Mouse (Mus musculus): ENCODE results near the gene Mtmr4. TPM values are rescaled to one million over a fixed set of nuclear protein-coding genes. Genes with fewer than 3 reads are reported as not detected.
A peak's percentile ranks its signal among the peaks of the same experiment; 100 is the strongest.

The Mtmr4 gene
- total and polyA plus RNA-seq, 3 experiments: 29.4 to 32.9 (median 29.5) TPM

- Histone ChIP-seq H3K4me2 (ENCODE audit: insufficient read depth, low read depth, poor library complexity, severe bottlenecking) (no peak overlapping the region), H3K9me3 (replicated peaks; ENCODE audit: low read length) (no peaks in the 10 kb centered on the region), H3K36me3 (replicated peaks in 1 of 2; ENCODE audit: control insufficient read depth in 1 of 2, insufficient read depth in 1 of 2, low read length in 1 of 2) (no peaks in the 10 kb centered on the region), H3K4me3 (replicated peaks in 1 of 3; ENCODE audit: low read depth in 2 of 3, low read length in 2 of 3, poor library complexity in 1 of 3) (no peak overlapping the region), H3K9ac (ENCODE audit: insufficient read depth, low read depth) (0 out of 2 replicates have a peak overlapping the region, but pooled peaks have one; percentile 1), H3K27ac (ENCODE audit: insufficient read depth, low read depth) (no peak overlapping the region), H3K79me2 (replicated peaks; ENCODE audit: control insufficient read depth, extremely low read depth, insufficient read depth, poor library complexity, severe bottlenecking) (no peaks in the 10 kb centered on the region), H3K4me1 (ENCODE audit: control insufficient read depth in 1 of 2, insufficient read depth in 2 of 2) (peaks cover 14 to 16% of the 10 kb centered on the region in 2 experiments), H3K27me3 (replicated peaks) (peaks cover 40% of the 10 kb centered on the region)
- DNase-seq (ENCODE audit: extremely low read depth): no peak
- TF ChIP-seq ZC3H11A (IDR thresholded peaks at IDR 0.05; ENCODE audit: low read depth, low read length) (no peak), JUN (IDR thresholded peaks at IDR 0.05; ENCODE audit: insufficient read depth, low read depth, low read length) (no peak), HCFC1 (IDR thresholded peaks at IDR 0.05; ENCODE audit: low read depth, low read length) (no peak), RCOR1 (conservative IDR thresholded peaks at IDR 0.05; ENCODE audit: low read depth, low read length) (0 out of 2 replicates have a peak, but pooled peaks have one; percentile 19), CTCF (conservative IDR thresholded peaks at IDR 0.05 in 1 of 2, IDR thresholded peaks at IDR 0.05 in 1 of 2; ENCODE audit: low read depth in 2 of 2, low read length in 2 of 2) (peak in 1 of 2 experiments; percentile 12; a peak in 1 of 4 replicates), KAT2A (IDR thresholded peaks at IDR 0.05; ENCODE audit: insufficient replicate concordance, low read length) (no peak), MAZ (IDR thresholded peaks at IDR 0.05; ENCODE audit: low read depth, low read length) (0 out of 2 replicates have a peak, but pooled peaks have one; percentile 59), UBTF (IDR thresholded peaks at IDR 0.05; ENCODE audit: low read depth, low read length) (no peak), MEF2A (IDR thresholded peaks at IDR 0.05; ENCODE audit: borderline replicate concordance, low read depth, low read length) (peak; percentile 27; the same call in 1 of the 2 replicates), IRF4 (IDR thresholded peaks at IDR 0.05; ENCODE audit: low read depth, low read length) (peak; percentile 65), NRF1 (IDR thresholded peaks at IDR 0.05; ENCODE audit: low read depth, low read length) (no peak), ELF1 (IDR thresholded peaks at IDR 0.05; ENCODE audit: low read depth, low read length) (no peak), EP300 (IDR thresholded peaks at IDR 0.05; ENCODE audit: low read length) (peak; percentile 52; the same call in 1 of the 2 replicates), USF1 (IDR thresholded peaks at IDR 0.05; ENCODE audit: low read depth, low read length) (no peak), ZMIZ1 (IDR thresholded peaks at IDR 0.05; ENCODE audit: low read depth, low read length) (peak; percentile 65; the same call in 1 of the 2 replicates), MXI1 (IDR thresholded peaks at IDR 0.05; ENCODE audit: low read depth, low read length) (peak; percentile 24; the same call in 1 of the 2 replicates), MAFK (IDR thresholded peaks at IDR 0.05; ENCODE audit: insufficient replicate concordance, low read length) (no peak), TBP (conservative IDR thresholded peaks at IDR 0.05; ENCODE audit: low read depth, low read length) (0 out of 2 replicates have a peak, but pooled peaks have one; percentile 43), SIN3A (IDR thresholded peaks at IDR 0.05; ENCODE audit: low read length) (0 out of 2 replicates have a peak, but pooled peaks have one; percentile 39), NELFE (IDR thresholded peaks at IDR 0.05; ENCODE audit: low read depth, low read length) (peak; percentile 27; the same call in 1 of the 2 replicates), MAX (IDR thresholded peaks at IDR 0.05; ENCODE audit: low read length) (no peak), JUND (conservative IDR thresholded peaks at IDR 0.05; ENCODE audit: low read depth, low read length) (no peak), POLR2A (IDR thresholded peaks at IDR 0.05; ENCODE audit: low read depth, low read length) (0 out of 2 replicates have a peak, but pooled peaks have one; percentile 38), CHD2 (IDR thresholded peaks at IDR 0.05; ENCODE audit: low read length) (0 out of 2 replicates have a peak, but pooled peaks have one; percentile 24)
- dilution Hi-C loops (cut with MboI; ENCODE audit: extremely low pct_ligation_motif_present, extremely low pct_unique_long_range_greater_than_20kb, low sequenced_read_pairs): no loop called here
- in situ Hi-C loops (cut with MboI; ENCODE audit: low pct_ligation_motif_present, low pct_unique_long_range_greater_than_20kb, low sequenced_read_pairs): no loop called here
These were observed 8.5 kb upstream of the Mtmr4 start for GRCm38 (mm10) chr11:87583291-87584034.

Measured in CH12.LX (cell line).